In the genomic region with DNA sequence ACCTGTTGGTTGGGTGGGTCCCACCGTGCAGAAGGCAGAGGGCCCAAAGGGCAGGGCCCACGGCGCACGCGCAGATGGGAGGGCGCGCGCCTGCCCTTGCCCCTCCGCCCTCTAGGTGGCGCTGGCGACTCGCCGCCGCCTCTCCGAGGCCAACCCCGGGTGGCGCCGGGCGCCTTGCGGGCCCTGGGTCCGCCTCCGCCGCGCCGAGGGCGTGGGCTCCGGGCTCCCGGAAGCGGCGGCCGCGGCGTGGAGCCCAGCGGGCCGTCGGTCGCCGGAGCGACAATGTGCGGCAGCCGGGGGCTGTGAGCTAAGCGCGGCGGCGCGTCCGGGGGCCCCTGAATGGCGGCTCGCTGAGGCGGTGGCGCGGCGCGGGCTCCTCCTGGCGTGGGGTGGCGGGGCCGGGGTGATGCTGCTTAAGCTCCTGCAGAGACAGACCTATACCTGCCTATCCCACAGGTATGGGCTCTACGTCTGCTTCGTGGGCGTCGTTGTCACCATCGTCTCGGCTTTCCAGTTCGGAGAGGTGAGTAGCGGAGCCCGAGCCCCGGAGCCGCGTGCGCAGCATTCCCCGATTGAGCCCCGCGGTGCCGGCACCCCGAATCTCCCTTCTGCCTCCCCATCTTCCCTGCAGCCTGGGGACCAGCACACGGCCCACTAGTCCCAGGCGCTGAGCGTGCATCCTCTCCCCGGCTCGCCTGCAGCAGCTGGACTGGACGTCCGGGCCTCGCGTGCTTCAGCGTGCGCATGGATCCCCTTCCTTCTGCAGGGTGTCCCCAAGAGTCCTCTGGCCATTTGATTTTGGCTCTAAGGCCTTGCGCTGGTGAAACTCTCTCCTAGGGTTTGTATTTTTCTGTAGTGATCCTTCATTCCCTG, we compare ENCODE assay signal across 1 mouse cellular context.
A peak's percentile ranks its signal among the peaks of the same experiment; 100 is the strongest.
TF ChIP-seq lines count a peak whose summit lies in the region.

A gene (minus strand): TSS at position 68 of the 873 bp plus-strand sequence.
A gene (plus strand): TSS at position 120 of the 873 bp plus-strand sequence.

TF ChIP-seq in CH12.LX, 34 proteins besides CTCF, POLR2A, EP300 and RAD21 (continued from another document):
- TF ChIP-seq ZKSCAN1 (IDR thresholded peaks at IDR 0.05; ENCODE audit: borderline replicate concordance, low read depth, low read length), result no peak
- TF ChIP-seq USF2 (conservative IDR thresholded peaks at IDR 0.05; ENCODE audit: low read depth, low read length), result no peak
- TF ChIP-seq NRF1 (IDR thresholded peaks at IDR 0.05; ENCODE audit: low read depth, low read length), result peak; percentile 89
- TF ChIP-seq HCFC1 (IDR thresholded peaks at IDR 0.05; ENCODE audit: low read depth, low read length), result no peak; the same call in 1 of the 2 replicates
- TF ChIP-seq ETS1 (conservative IDR thresholded peaks at IDR 0.05; ENCODE audit: low read depth, low read length), result no peak
- peak; percentile 33; the same call in 1 of the 2 replicates for TF ChIP-seq BHLHE40 (IDR thresholded peaks at IDR 0.05; ENCODE audit: low read depth, low read length)
- TF ChIP-seq PAX5 (IDR thresholded peaks at IDR 0.05; ENCODE audit: low read length), result no peak
- no peak for TF ChIP-seq USF1 (IDR thresholded peaks at IDR 0.05; ENCODE audit: low read depth, low read length)
- peak; percentile 64 for TF ChIP-seq MXI1 (IDR thresholded peaks at IDR 0.05; ENCODE audit: low read depth, low read length)
- no peak for TF ChIP-seq CHD1 (IDR thresholded peaks at IDR 0.05; ENCODE audit: low read depth, low read length)
- TF ChIP-seq MYC (IDR thresholded peaks at IDR 0.05; ENCODE audit: low read depth, low read length), result no peak
- TF ChIP-seq RCOR1 (conservative IDR thresholded peaks at IDR 0.05; ENCODE audit: low read depth, low read length), result no peak
- no peak for TF ChIP-seq JUND (conservative IDR thresholded peaks at IDR 0.05; ENCODE audit: low read depth, low read length)
- no peak for TF ChIP-seq GABPA (IDR thresholded peaks at IDR 0.05; ENCODE audit: insufficient replicate concordance, low read depth, low read length)
- TF ChIP-seq MEF2A (IDR thresholded peaks at IDR 0.05; ENCODE audit: borderline replicate concordance, low read depth, low read length), result peak; percentile 71
- TF ChIP-seq MAZ (IDR thresholded peaks at IDR 0.05; ENCODE audit: low read depth, low read length), result no peak
- TF ChIP-seq ZNF384 (IDR thresholded peaks at IDR 0.05; ENCODE audit: low read depth, low read length), result no peak
- no peak for TF ChIP-seq CHD2 (IDR thresholded peaks at IDR 0.05; ENCODE audit: low read length)
- TF ChIP-seq ELF1 (IDR thresholded peaks at IDR 0.05; ENCODE audit: low read depth, low read length), result peak; percentile 91
- TF ChIP-seq SIN3A (IDR thresholded peaks at IDR 0.05; ENCODE audit: low read length), result no peak
- TF ChIP-seq E2F4 (IDR thresholded peaks at IDR 0.05; ENCODE audit: insufficient replicate concordance, low read depth, low read length), result no peak
- peak; percentile 42; the same call in 1 of the 2 replicates for TF ChIP-seq IRF4 (IDR thresholded peaks at IDR 0.05; ENCODE audit: low read depth, low read length)
- no peak for TF ChIP-seq POLR2AphosphoS2 (IDR thresholded peaks at IDR 0.05; ENCODE audit: low read depth, low read length)
- 0 out of 2 replicates have a peak, but pooled peaks have one; percentile 23 for TF ChIP-seq MAX (IDR thresholded peaks at IDR 0.05; ENCODE audit: low read length)
- no peak for TF ChIP-seq KAT2A (IDR thresholded peaks at IDR 0.05; ENCODE audit: insufficient replicate concordance, low read length)
- no peak for TF ChIP-seq JUN (IDR thresholded peaks at IDR 0.05; ENCODE audit: insufficient read depth, low read depth, low read length)
- TF ChIP-seq TCF12 (IDR thresholded peaks at IDR 0.05; ENCODE audit: low read depth, low read length), result peak; percentile 70
- no peak for TF ChIP-seq ZMIZ1 (IDR thresholded peaks at IDR 0.05; ENCODE audit: low read depth, low read length)
- TF ChIP-seq UBTF (IDR thresholded peaks at IDR 0.05; ENCODE audit: low read depth, low read length), result peak; percentile 78; the same call in 1 of the 2 replicates
- peak; percentile 83 for TF ChIP-seq NELFE (IDR thresholded peaks at IDR 0.05; ENCODE audit: low read depth, low read length)
- no peak for TF ChIP-seq MAFK (IDR thresholded peaks at IDR 0.05; ENCODE audit: insufficient replicate concordance, low read length)
- TF ChIP-seq SMC3 (IDR thresholded peaks at IDR 0.05; ENCODE audit: low read depth, low read length), result peak; percentile 95
- TF ChIP-seq TBP (conservative IDR thresholded peaks at IDR 0.05; ENCODE audit: low read depth, low read length), result no peak
TF ChIP-seq in CH12.LX: peak in this region for 12.
